Mouse (Mus musculus) left cerebral cortex, adult 6 months (tissue): ENCODE measurements around the gene Olfr342. TPM values are rescaled to one million over a fixed set of nuclear protein-coding genes. Genes with fewer than 3 reads are reported as not detected.

Experiments used
- long read RNA-seq, 2 experiments: library from polyadenylated mRNA; unstranded; transcript quantifications; one replicate each; pipeline ENCODE4 v2.0.0; 2019 to 2020
- polyA plus RNA-seq: library from polyadenylated mRNA; unstranded; fragments of <200 nt; fragmentation: Nextera tagmentation; gene quantifications from 2 replicates; pipeline ENCODE4 v1.2.3, GENCODE M21; 2021

Olfr342 gene
- not detected in 2 replicates for polyA plus RNA-seq
- long read RNA-seq, experiment 1, result 0 reads
- long read RNA-seq, experiment 2, result 0 reads

DNA sequence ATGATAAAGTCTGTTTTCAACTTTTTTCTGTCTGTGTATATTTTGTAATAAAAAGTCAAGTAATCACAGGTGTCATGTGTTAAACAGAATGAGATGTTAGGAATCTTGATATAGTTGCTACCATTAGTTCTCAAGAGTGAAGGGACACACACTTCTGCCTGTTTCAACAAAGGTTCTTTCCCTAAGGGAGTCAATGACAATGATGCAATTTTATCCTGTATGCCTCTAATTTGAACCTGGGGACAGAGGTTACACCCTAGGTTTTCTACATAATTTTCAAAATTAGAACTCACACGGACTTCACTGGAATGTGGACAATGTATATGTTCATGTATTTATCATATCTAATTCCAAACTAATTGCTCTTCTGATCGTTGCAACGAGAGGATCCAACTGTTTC is at the start of gene Olfr342:
Gene Olfr342 (plus strand): TSS at position 301 of the 400 bp plus-strand sequence.

DNA sequence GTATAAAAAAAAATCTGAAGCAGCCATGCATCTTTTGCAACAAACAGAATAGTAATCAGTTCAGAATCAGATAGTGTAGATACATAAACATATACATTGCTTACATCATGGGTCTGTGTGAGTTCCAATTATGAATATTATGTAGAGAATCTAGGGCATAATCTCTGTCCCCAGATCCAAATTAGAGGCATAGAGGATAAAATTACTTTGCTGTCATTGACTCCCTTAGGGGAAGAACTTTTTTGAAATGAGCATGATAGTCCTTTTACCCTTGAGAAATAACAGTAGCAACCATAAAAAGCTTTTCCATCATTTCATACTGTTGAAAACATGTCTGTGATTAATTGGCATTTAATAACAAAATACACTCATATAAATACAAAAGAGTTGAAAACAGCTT is 42.4 kb upstream of the Olfr342 start, which contains the start of gene Olfr341:
Gene Olfr341 (minus strand): TSS at position 101 of the 400 bp plus-strand sequence.

DNA sequence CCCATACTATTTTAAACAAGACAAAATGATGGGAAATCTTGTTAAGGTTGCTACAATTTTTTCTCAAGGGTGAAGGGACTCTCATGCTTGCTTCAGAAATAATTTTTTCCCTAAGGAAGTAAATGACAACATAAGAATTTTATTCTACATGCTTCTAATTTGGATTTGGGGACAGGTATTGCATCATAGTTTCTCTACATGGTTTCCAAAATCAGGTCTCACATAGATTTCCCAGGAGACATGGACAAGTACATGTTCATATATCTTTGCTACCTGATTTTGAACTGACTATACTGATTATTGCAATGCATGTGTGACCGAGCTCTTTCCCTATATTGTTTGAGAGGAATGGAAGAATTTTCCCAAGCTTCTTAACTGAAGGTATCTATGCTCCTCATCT is 41.6 kb downstream of the Olfr342 start, which contains the start of gene Olfr344:
Gene Olfr344 (plus strand): TSS at position 301 of the 400 bp plus-strand sequence.

Other genes starting within 250 kb of the Olfr342 start
- not detected in 2 replicates for gene Olfr338, start 151.5 kb upstream of the Olfr342 start, polyA plus RNA-seq
- not detected in 2 replicates for gene Olfr339, start 106.1 kb upstream of the Olfr342 start, polyA plus RNA-seq
- gene Olfr340, start 72.4 kb upstream of the Olfr342 start, polyA plus RNA-seq, result not detected in 2 replicates
- gene Olfr341, start 42.5 kb upstream of the Olfr342 start, polyA plus RNA-seq, result not detected in 2 replicates
- gene Olfr344, start 41.7 kb downstream of the Olfr342 start, polyA plus RNA-seq, result not detected in 2 replicates
- gene Olfr345, start 115.0 kb downstream of the Olfr342 start, polyA plus RNA-seq, result not detected in 2 replicates
- not detected in 2 replicates for gene Olfr346, start 160.8 kb downstream of the Olfr342 start, polyA plus RNA-seq
- not detected in 2 replicates for gene Olfr347, start 206.9 kb downstream of the Olfr342 start, polyA plus RNA-seq